Mouse (Mus musculus) adrenal gland, adult 8-10 months (tissue): ENCODE measurements around the gene Unc13c. TPM values are rescaled to one million over a fixed set of nuclear protein-coding genes. Genes with fewer than 3 reads are reported as not detected.

Experiments used
- DNase-seq: peaks from one replicate; pipeline ENCODE4 v3.0.0; 2022
- total RNA-seq, 4 experiments: library from RNA; stranded (reverse); gene quantifications; 2 replicates each; pipeline ENCODE4 v1.2.4; 2022

Gene Unc13c
- total RNA-seq, 4 experiments from 2014 or later, result 0.20 to 3.2 (median 1.1) TPM

- DNase-seq, result no peak
These were observed 355.9 kb downstream of the Unc13c start for GRCm38 (mm10) chr9:73612896-73613295.

GRCm38 (mm10) chr9:73603921-73604320 is 364.8 kb downstream of the Unc13c start:
- DNase-seq, result no peak

- no peak for DNase-seq
These were observed 403.2 kb downstream of the Unc13c start for GRCm38 (mm10) chr9:73565558-73565957.

- DNase-seq, result peak; percentile 81
These were observed 408.7 kb downstream of the Unc13c start for GRCm38 (mm10) chr9:73560037-73560436.

GRCm38 (mm10) chr9:73557805-73558204 is 411.0 kb downstream of the Unc13c start:
- peak; percentile 13 for DNase-seq

- no peak for DNase-seq
These were observed 413.4 kb downstream of the Unc13c start for GRCm38 (mm10) chr9:73555354-73555753.

GRCm38 (mm10) chr9:73472568-73472967 is 496.2 kb downstream of the Unc13c start:
- no peak for DNase-seq

GRCm38 (mm10) chr9:73462027-73462426 is 506.7 kb downstream of the Unc13c start:
- peak; percentile 13 for DNase-seq

- no peak for DNase-seq
These were observed 518.8 kb downstream of the Unc13c start for GRCm38 (mm10) chr9:73450009-73450408.

- no peak for DNase-seq
These were observed 519.5 kb downstream of the Unc13c start for GRCm38 (mm10) chr9:73449216-73449615.

GRCm38 (mm10) chr9:73431925-73432324 is 536.8 kb downstream of the Unc13c start:
- DNase-seq, result no peak

Other genes starting within 250 kb of the Unc13c start
- under 1 TPM in 1 of 4 experiments, not detected in 3; 0.13 TPM for gene Wdr72, start 141.4 kb upstream of the Unc13c start, total RNA-seq